Mouse (Mus musculus): Measurements from ENCODE around the gene Optn.

Optn gene

GRCm38 (mm10) chr2:4985000-4985399, 78.9 kb downstream of the Optn start:
- POLR2A ChIA-PET: interaction anchor here (0.7 to 27.9 kb wide), 37 partner anchors 9 to 91 kb away, joined by 3 to 599 read pairs (median 5); partner anchors contain the start of genes Phyh (in 3 of the 4), Mcm10 (in 2 of the 4) and Ucma (in 1 of the 4)
- CTCF ChIA-PET: no interaction called here

- POLR2A ChIA-PET: interaction anchor here (0.6 to 27.9 kb wide), 42 partner anchors 8 to 1362 kb away, joined by 3 to 599 read pairs (median 5); partner anchors contain the start of genes Phyh (in 4 of the 4), Mcm10 (in 2 of the 4) and Ucma (in 2 of the 4)
- CTCF ChIA-PET: interaction anchor here in 2 of 4 experiments (0.6 to 1.1 kb wide), 4 partner anchors 14 to 922 kb away, joined by 3 to 4 read pairs (median 3); no protein-coding TSS in a partner anchor
Measured at GRCm38 (mm10) chr2:4983987-4984386, 79.9 kb downstream of the Optn start.

- POLR2A ChIA-PET: interaction anchor here in 3 of 4 experiments (0.5 to 27.9 kb wide), 10 partner anchors 8 to 61 kb away, joined by 3 to 599 read pairs (median 4); partner anchors contain the start of gene Mcm10 (in 1 of the 3)
- CTCF ChIA-PET: interaction anchor here in 2 of 4 experiments (1.1 to 1.3 kb wide), 2 partner anchors 15 to 40 kb away, joined by 3 read pairs; no protein-coding TSS in a partner anchor
Measured at GRCm38 (mm10) chr2:4978091-4978490, 85.8 kb downstream of the Optn start.

GRCm38 (mm10) chr2:4975807-4976206, 88.0 kb downstream of the Optn start, which contains the start of gene Ucma:
TSS of gene Ucma (plus strand) at chr2:4976122.
- ChIA-PET CTCF (no interaction called here), POLR2A (interaction anchor here in 2 of 4 experiments (0.9 to 5.0 kb wide), 5 partner anchors 8 to 58 kb away, joined by 3 to 41 read pairs (median 5); no protein-coding TSS in a partner anchor)

All from embryonic stem cell, embryonic (primary cell).